Mouse (Mus musculus) gastrocnemius, postnatal 25 days (tissue): Measurements from ENCODE around the gene Asb17. TPM values are rescaled to one million over a fixed set of nuclear protein-coding genes. Genes with fewer than 3 reads are reported as not detected.

ENCODE experiments used
- DNase-seq: peaks from one replicate; pipeline ENCODE4 v3.0.0; 2022
- total RNA-seq, 2 experiments: library from RNA; stranded (reverse); gene quantifications; 1 replicate in 1 of 2; 2 replicates in 1 of 2; pipeline ENCODE4 v1.2.3; 2021

Asb17 gene
- total RNA-seq, 2 experiments from 2014 or later: not detected

DNA sequence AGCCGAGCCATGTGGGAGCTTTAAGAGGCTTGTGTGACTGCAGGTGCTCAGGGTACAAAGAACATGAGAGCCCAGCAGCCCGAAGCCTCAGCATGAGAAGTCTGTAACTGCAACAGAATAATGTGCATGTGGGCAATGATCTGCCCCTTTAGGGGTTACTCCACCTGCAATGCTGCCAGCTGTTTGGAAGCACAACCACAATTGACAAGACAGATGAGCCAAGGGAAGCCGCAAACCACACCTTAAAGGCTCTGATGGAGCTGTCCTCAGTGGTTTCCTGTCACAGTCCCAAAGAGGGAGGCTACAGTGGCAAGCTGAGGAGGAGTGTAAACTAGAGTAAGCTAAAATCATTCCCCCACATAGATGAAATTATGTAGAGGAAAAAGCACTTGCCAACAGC is 51.4 kb downstream of the Asb17 start:
- peak; percentile 24 for DNase-seq

DNA sequence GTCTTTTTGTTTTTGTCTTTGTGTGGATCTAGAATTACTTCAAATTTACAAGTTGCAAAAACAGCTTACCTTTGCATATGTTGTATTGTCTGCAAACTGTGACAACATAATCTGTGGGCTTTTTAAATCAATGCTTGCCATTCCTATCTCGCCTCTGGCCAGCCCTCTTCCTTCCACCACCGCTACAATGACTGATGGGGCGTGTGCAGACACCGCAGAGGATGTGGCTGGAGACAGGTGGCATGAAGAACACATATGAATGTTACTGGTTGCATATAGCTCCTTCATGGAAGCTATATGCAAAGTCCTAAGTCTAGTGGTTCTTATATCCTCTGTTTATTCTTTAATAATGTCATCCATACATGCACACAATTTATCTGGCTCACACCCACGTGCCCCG is 53.2 kb downstream of the Asb17 start:
- no peak for DNase-seq

DNA sequence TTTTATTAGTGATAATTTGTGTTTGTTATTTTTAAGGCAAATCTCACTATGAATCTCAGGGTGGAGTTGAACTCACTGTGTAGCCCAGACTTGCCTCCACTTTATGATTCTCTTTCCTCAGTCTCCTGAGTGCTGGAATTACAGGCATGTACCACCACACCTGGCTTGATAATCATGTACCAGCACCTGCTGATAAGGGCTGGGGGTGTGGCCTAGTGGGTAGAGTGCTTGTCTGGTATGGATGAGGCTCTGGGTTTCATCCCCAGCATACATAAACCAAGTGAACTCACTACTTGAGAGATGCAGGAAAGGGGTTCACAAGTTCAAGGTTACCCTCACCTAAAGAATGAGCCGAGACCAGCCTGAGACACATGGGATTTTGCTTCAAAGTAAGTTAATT is 57.9 kb downstream of the Asb17 start:
- DNase-seq: no peak

DNA sequence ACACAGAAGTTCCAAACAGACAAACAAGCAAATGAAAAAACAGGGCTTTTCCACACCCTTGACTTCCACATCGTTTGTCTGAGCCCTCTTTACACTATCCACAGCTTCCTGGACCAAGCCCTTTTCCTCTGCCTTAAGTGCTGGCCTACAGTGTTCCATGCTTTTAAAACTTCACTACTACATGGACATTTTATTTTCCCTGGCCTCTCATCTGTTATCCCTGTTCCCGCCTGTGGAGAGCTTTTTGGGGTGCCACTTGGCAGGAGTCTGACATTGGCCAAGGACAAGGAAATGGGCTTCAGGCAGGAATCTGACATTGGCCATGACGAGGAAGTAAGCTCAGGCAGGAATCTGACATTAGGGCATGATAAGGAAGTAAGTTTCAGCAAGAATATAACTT is 58.6 kb downstream of the Asb17 start:
- no peak for DNase-seq

DNA sequence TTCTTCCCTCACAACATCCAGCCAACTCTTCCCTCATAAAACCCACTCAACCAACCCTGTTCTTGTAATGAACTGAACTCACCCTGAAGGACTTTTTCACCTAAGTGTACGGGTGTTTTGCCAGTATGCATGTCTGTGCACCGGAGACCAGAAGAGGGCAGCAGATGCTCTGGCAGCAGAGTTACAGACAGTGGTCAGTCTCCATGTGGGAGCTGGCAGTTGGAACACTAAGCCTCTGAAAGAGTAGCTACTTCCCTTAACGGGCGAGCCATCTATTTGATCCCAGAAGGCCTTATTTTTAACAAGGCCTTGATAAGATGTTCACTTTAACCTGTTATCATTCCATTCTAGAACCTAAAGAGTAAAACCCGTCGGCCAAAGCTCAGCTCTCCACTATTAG is 60.6 kb downstream of the Asb17 start:
- DNase-seq: no peak

Other genes with a start within 250 kb of the Asb17 start
- gene St6galnac3, start 119.0 kb upstream of the Asb17 start, total RNA-seq: 1 to 10 TPM; 2.3 to 2.8 TPM
- not detected for gene Msh4, start 61.9 kb downstream of the Asb17 start, total RNA-seq
- gene Rabggtb, start 68.8 kb downstream of the Asb17 start, total RNA-seq: 10 to 100 TPM; 64.1 to 65.0 TPM
- gene Acadm, start 100.4 kb downstream of the Asb17 start, total RNA-seq: 100 to 1,000 TPM; 256 to 346 TPM
- gene Slc44a5, start 129.2 kb downstream of the Asb17 start, total RNA-seq: under 1 TPM; 0.13 to 0.27 TPM